Mouse (Mus musculus) small intestine, adult 10 weeks (tissue): ENCODE measurements around the gene Atoh8. TPM values are rescaled to one million over a fixed set of nuclear protein-coding genes. Genes with fewer than 3 reads are reported as not detected.

ENCODE experiments used
- polyA plus RNA-seq: library from polyadenylated mRNA; stranded (reverse); fragments of 350-450 nt; fragmentation: Illumina TruSeq; extraction: RNeasy Lipid Tissue Mini Kit (QIAGEN cat#74804); gene quantifications from one replicate; pipeline ENCODE4 v1.2.3, GENCODE M21; 2014; ENCODE audit warnings: low replicate concordance

Gene Atoh8
- polyA plus RNA-seq, result not detected

DNA sequence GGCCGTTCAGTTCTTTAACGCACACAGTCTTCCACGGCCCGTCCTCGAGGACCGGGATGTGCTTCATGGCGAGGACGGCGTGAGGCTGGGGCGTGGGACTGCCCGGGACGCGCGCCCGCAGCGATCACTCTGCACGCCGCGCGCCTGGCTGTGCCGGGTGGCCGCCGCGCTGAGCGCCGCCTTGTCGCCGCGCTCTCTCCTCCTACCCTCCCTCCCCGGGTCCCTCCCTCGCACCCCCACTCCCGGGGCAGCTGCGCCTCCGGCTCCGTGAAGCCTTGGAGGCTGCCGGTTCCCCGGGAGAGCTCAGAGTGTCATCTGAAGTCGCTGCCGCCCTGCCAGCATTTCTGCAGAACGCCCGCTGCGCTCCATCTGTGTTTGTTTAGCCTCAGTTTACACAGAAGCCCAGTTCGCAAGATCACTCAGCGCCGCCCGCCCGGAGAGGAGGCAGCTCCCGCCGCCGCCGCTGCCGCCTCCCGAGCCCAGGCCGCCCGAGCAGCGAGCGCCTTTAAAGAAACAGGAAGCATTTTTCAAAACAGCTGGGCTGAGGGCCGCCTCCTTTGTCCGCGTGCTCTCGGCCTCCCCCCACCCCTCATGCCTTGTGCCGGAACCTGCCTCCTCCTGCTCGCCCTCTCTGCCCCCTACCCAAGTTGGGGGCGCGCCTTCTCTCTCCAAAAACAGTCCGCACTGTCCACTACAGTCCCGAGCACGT is at the start of gene Atoh8:
TSS of gene Atoh8 (minus strand) at position 480 of the 709 bp plus-strand sequence.

Other genes with a start within 250 kb of the Atoh8 start
- 1.1 TPM for gene St3gal5, start 138.0 kb downstream of the Atoh8 start, polyA plus RNA-seq
- gene Sftpb, start 69.0 kb upstream of the Atoh8 start, polyA plus RNA-seq, result not detected
- 43.6 TPM for gene Usp39, start 109.6 kb upstream of the Atoh8 start, polyA plus RNA-seq
- gene 0610030E20Rik, start 111.7 kb upstream of the Atoh8 start, polyA plus RNA-seq, result 57.5 TPM
- gene Tmem150a, start 119.9 kb upstream of the Atoh8 start, polyA plus RNA-seq, result 0.67 TPM
- 189 TPM for gene Rnf181, start 131.4 kb upstream of the Atoh8 start, polyA plus RNA-seq
- 0.26 TPM for gene Vamp5, start 144.9 kb upstream of the Atoh8 start, polyA plus RNA-seq
- 93.1 TPM for gene Vamp8, start 155.1 kb upstream of the Atoh8 start, polyA plus RNA-seq
- gene Ggcx, start 178.7 kb upstream of the Atoh8 start, polyA plus RNA-seq, result 7.6 TPM
- gene Mat2a, start 204.0 kb upstream of the Atoh8 start, polyA plus RNA-seq, result 279 TPM